Mouse (Mus musculus) liver, postnatal 0 days (tissue): ENCODE data around the gene Lemd1. TPM values are rescaled to one million over a fixed set of nuclear protein-coding genes. Genes with fewer than 3 reads are reported as not detected.

Experiments
- ATAC-seq: fragments of 200-750 bp; cut with Nextera tagmentation; 2 replicates; pipeline ENCODE4 v1.8.0; 2017; ENCODE audit warnings: mild to moderate bottlenecking, moderate library complexity
- DNase-seq: peaks from one replicate; pipeline ENCODE4 v3.0.0-alpha.2; 2016
- H3K27ac ChIP-seq: fragments of 300-500 bp; sonication (generic); 2 replicates; pipeline ENCODE4 v1.5.1; 2014; ENCODE audit warnings: antibody characterized with exemption, moderate library complexity, mild to moderate bottlenecking, low read depth
- H3K27me3 ChIP-seq: fragments of 300-500 bp; sonication (generic); 2 replicates; pipeline ENCODE4 v1.6.1; 2014; ENCODE audit warnings: low read length, control low read depth, mixed read lengths; ENCODE audit not compliant: insufficient read depth
- H3K36me3 ChIP-seq: fragments of 300-500 bp; sonication (generic); replicated peaks from 2 replicates; pipeline ENCODE4 v1.6.1; 2014; ENCODE audit warnings: mild to moderate bottlenecking, control low read depth, low read length, moderate library complexity, mixed read lengths; ENCODE audit not compliant: insufficient read depth
- H3K4me1 ChIP-seq: fragments of 300-500 bp; sonication (generic); 2 replicates; pipeline ENCODE4 v1.6.1; 2014; ENCODE audit warnings: antibody characterized with exemption, mild to moderate bottlenecking, control low read depth; ENCODE audit not compliant: insufficient read depth
- H3K4me2 ChIP-seq: fragments of 300-500 bp; sonication (generic); 2 replicates; pipeline ENCODE4 v1.6.1; 2014; ENCODE audit warnings: low read depth, mild to moderate bottlenecking, low read length, moderate library complexity, mixed read lengths
- H3K4me3 ChIP-seq: fragments of 300-500 bp; sonication (generic); 2 replicates; pipeline ENCODE4 v1.5.1; 2014; ENCODE audit warnings: low read depth, low read length
- H3K9ac ChIP-seq: fragments of 300-500 bp; sonication (generic); replicated peaks from 2 replicates; pipeline ENCODE4 v1.6.1; 2014; ENCODE audit warnings: mild to moderate bottlenecking, moderate library complexity
- H3K9me3 ChIP-seq: fragments of 300-500 bp; sonication (generic); 2 replicates; pipeline ENCODE4 v1.6.1; 2016; ENCODE audit warnings: mild to moderate bottlenecking, control low read depth, low read length, mixed read lengths
- CTCF ChIP-seq: sonication (generic); IDR thresholded peaks from 2 replicates; pipeline ENCODE4 v1.5.1; 2016; ENCODE audit warnings: antibody characterized with exemption, low read depth
- EP300 ChIP-seq: IDR thresholded peaks from 2 replicates; pipeline ENCODE4 v1.6.1; 2016; ENCODE audit warnings: antibody characterized with exemption, low read depth, mild to moderate bottlenecking
- WGBS: fragments of 180-500 bp; shearing (Covaris S2); extraction: QIAGEN DNeasy Blood & Tissue Kit; methylation state at CpG from one replicate; pipeline ENCODE4 v1.1.7; 2014; ENCODE audit not compliant: insufficient replicate concordance; 5-methylcytosine and 5-hydroxymethylcytosine counted together
- polyA plus RNA-seq: library from polyadenylated mRNA; unstranded; fragments of >200 nt; fragmentation: Nextera tagmentation; extraction: Ambion mirVana; gene quantifications from 2 replicates; pipeline ENCODE4 v1.2.1, GENCODE M21; 2015

Lemd1 gene
- polyA plus RNA-seq, 1 experiment from 2014 or later: not detected

GRCm38 (mm10) chr1:132171619-132172018 lies 19.6 kb upstream of the Lemd1 start:
- 50% methylated on average over 1 of the region's 2 CpGs for WGBS
- TF ChIP-seq EP300 (no peak), CTCF (no peak)

DNA sequence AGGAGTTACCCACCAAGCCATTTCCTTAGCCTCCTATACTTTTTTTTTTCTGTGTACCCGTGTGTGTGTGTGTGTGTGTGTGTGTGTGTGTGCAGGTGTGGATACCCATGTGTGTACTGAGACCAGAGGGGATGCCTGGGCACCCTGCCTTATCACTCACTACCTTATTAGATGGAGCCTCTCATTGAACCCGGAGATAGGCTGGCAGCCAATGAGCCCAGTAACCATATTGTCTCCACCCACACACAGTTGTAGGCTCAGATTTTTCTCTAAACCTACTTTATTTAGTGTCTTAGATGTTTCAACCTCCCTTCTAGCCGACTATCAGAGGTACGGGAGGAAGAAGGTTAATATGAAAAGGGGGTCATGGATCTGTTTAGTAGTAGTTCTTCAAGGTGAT lies 4.9 kb upstream of the Lemd1 start:
- DNase-seq (no peak), ATAC-seq (no peak)
- H3K9ac ChIP-seq: no peak overlapping the region
- H3K36me3 ChIP-seq: no peaks in the 10 kb centered on the region
- H3K4me1 ChIP-seq: peaks cover 9% of the 10 kb centered on the region
- H3K9me3 ChIP-seq: no peaks in the 10 kb centered on the region
- H3K4me3 ChIP-seq: no peak overlapping the region
- no peak for TF ChIP-seq CTCF
- TF ChIP-seq EP300: no peak
- no peak overlapping the region for H3K27ac ChIP-seq
- H3K27me3 ChIP-seq: peaks cover 50% of the 10 kb centered on the region
- WGBS: 56% methylated on average over 4 of the region's 4 CpGs
- no peak overlapping the region for H3K4me2 ChIP-seq

More at GRCm38 (mm10) chr1:132171619-132172018, 19.6 kb upstream of the Lemd1 start:
- no peaks in the 10 kb centered on the region for H3K9me3 ChIP-seq
- H3K27me3 ChIP-seq: peaks cover 8% of the 10 kb centered on the region; the same call in 1 of the 2 replicates
- H3K9ac ChIP-seq: no peak overlapping the region
- H3K27ac ChIP-seq: no peak overlapping the region
- DNase-seq (no peak), ATAC-seq (no peak)
- no peaks in the 10 kb centered on the region for H3K4me1 ChIP-seq
- H3K36me3 ChIP-seq: no peaks in the 10 kb centered on the region
- no peak overlapping the region for H3K4me2 ChIP-seq
- H3K4me3 ChIP-seq: no peak overlapping the region

GRCm38 (mm10) chr1:132188442-132189066 lies 2.7 kb upstream of the Lemd1 start:
- TF ChIP-seq CTCF: no peak
- no peak for TF ChIP-seq EP300
- Histone ChIP-seq H3K9ac (no peak overlapping the region), H3K27me3 (peaks cover 68% of the 10 kb centered on the region), H3K9me3 (no peaks in the 10 kb centered on the region), H3K36me3 (no peaks in the 10 kb centered on the region), H3K4me2 (no peak overlapping the region), H3K4me3 (no peak overlapping the region), H3K27ac (no peak overlapping the region), H3K4me1 (peaks cover 9% of the 10 kb centered on the region)
- ATAC-seq: no peak
- no peak for DNase-seq
- WGBS: 30% methylated on average over 9 of the region's 9 CpGs

GRCm38 (mm10) chr1:132189231-132189630 lies 2.0 kb upstream of the Lemd1 start:
- no peak overlapping the region for H3K4me3 ChIP-seq
- no peak for DNase-seq
- no peak overlapping the region for H3K9ac ChIP-seq

GRCm38 (mm10) chr1:132190040-132190513 lies 1.2 kb upstream of the Lemd1 start:
- peaks cover 81% of the 10 kb centered on the region for H3K27me3 ChIP-seq
- H3K9ac ChIP-seq: no peak overlapping the region

More at GRCm38 (mm10) chr1:132189231-132189630, 2.0 kb upstream of the Lemd1 start:
- no peak for ATAC-seq
- Histone ChIP-seq H3K36me3 (no peaks in the 10 kb centered on the region), H3K9me3 (no peaks in the 10 kb centered on the region), H3K4me1 (peaks cover 9% of the 10 kb centered on the region), H3K4me2 (no peak overlapping the region), H3K27me3 (peaks cover 74% of the 10 kb centered on the region), H3K27ac (no peak overlapping the region)
- 31% methylated on average over 4 of the region's 4 CpGs for WGBS
- no peak for TF ChIP-seq CTCF

DNA sequence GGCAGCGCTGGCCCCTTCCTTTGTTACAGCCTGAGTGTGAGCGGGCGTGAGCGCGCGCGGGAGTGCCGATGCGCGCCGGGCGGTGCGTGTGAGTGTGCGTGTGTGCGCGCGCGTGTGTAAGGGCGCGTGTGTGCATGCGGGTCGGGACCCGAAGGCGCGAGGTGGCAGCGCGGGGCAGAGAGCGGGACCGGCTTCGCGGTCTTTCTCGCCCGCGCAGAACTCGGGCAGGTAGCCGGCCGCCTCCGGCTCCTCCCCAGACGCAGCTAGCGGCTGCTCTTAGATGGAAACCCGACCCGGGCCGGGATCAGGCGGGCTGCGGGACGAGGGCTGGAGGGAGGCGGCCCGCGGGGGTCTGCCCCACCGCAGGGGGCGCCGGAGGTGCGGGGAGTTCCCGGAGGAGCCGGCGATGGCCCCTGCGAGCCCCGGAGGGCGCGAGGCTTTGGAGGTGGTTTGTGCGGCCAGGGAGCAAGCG lies 574 bp upstream of the Lemd1 start:
- H3K4me3 ChIP-seq: peak overlapping the region; percentile 30
- TF ChIP-seq CTCF: no peak
- no peak for TF ChIP-seq EP300
- H3K4me2 ChIP-seq: peak overlapping the region; percentile 72
- 0% methylated on average over 60 of the region's 62 CpGs for WGBS
- H3K27ac ChIP-seq: no peak overlapping the region
- peaks cover 9% of the 10 kb centered on the region for H3K4me1 ChIP-seq
- no peak for DNase-seq
- H3K36me3 ChIP-seq: no peaks in the 10 kb centered on the region
- no peak for ATAC-seq
- peaks cover 85% of the 10 kb centered on the region for H3K27me3 ChIP-seq
- H3K9ac ChIP-seq: no peak overlapping the region
- H3K9me3 ChIP-seq: no peaks in the 10 kb centered on the region

More at GRCm38 (mm10) chr1:132190040-132190513, 1.2 kb upstream of the Lemd1 start:
- ATAC-seq (no peak), DNase-seq (no peak)
- WGBS: under 1% methylated on average over 46 of the region's 50 CpGs
- Histone ChIP-seq H3K36me3 (no peaks in the 10 kb centered on the region), H3K4me2 (peak overlapping the region; percentile 72), H3K9me3 (no peaks in the 10 kb centered on the region), H3K4me3 (peak overlapping the region; percentile 30), H3K4me1 (peaks cover 9% of the 10 kb centered on the region), H3K27ac (no peak overlapping the region)
- TF ChIP-seq EP300: no peak
- TF ChIP-seq CTCF: no peak
